Mouse (Mus musculus) erythroblast, embryonic 14.5 days (primary cell): ENCODE results near the gene Rragd.

Experiments used
- GATA1 ChIP-seq: IDR thresholded peaks from 2 replicates; pipeline ENCODE4 v1.6.1; 2012; ENCODE audit warnings: low read length, inconsistent platforms, mixed read lengths
- TAL1 ChIP-seq: IDR thresholded peaks from 3 replicates; pipeline ENCODE4 v1.6.1; 2012; ENCODE audit warnings: low read length, inconsistent platforms, mixed read lengths

- no peak for TF ChIP-seq GATA1
- no peak for TF ChIP-seq TAL1
Measured at GRCm38 (mm10) chr4:32939964-32940363, 42.9 kb upstream of the Rragd start.
